Mouse (Mus musculus) forebrain, embryonic 11.5 days (tissue): ENCODE measurements at regions not wholly inside any gene's neighbourhood (a gene's known extent, or its start where the extent isn't known, plus 50 kb on each side); places are given as distances from the start of the nearest gene placed in this dataset.

Experiments used
- ATAC-seq: fragments of 200-750 bp; cut with Nextera tagmentation; replicated peaks from 2 replicates; pipeline ENCODE4 v1.8.0; 2017; ENCODE audit warnings: moderate TSS enrichment; ENCODE audit not compliant: low FRiP score
- DNase-seq: peaks from one replicate; pipeline ENCODE4 v3.0.0-alpha.2; 2017; ENCODE audit warnings: low spot score
- H3K27ac ChIP-seq: fragments of 300-500 bp; sonication (generic); 2 replicates; pipeline ENCODE4 v1.5.1; 2014; ENCODE audit warnings: low read depth, low read length
- H3K27me3 ChIP-seq: fragments of 300-500 bp; sonication (generic); 2 replicates; pipeline ENCODE4 v1.6.1; 2014; ENCODE audit warnings: mild to moderate bottlenecking, low read length, mixed read lengths; ENCODE audit not compliant: control insufficient read depth, insufficient read depth
- H3K36me3 ChIP-seq: fragments of 300-500 bp; sonication (generic); 2 replicates; pipeline ENCODE4 v1.6.1; 2014; ENCODE audit warnings: mild to moderate bottlenecking, low read length, moderate library complexity, mixed read lengths; ENCODE audit not compliant: control insufficient read depth, insufficient read depth
- H3K4me1 ChIP-seq: fragments of 300-500 bp; sonication (generic); replicated peaks from 2 replicates; pipeline ENCODE4 v1.6.1; 2014; ENCODE audit warnings: low read length, mixed read lengths; ENCODE audit not compliant: control insufficient read depth, insufficient read depth
- H3K4me2 ChIP-seq: fragments of 300-500 bp; sonication (generic); 2 replicates; pipeline ENCODE4 v1.6.1; 2014; ENCODE audit warnings: low read depth, mild to moderate bottlenecking, low read length, moderate library complexity, mixed read lengths; ENCODE audit not compliant: severe bottlenecking
- H3K4me3 ChIP-seq: fragments of 300-500 bp; sonication (generic); 2 replicates; pipeline ENCODE4 v1.5.1; 2014; ENCODE audit warnings: low read depth, low read length
- H3K9ac ChIP-seq: fragments of 300-500 bp; sonication (generic); 2 replicates; pipeline ENCODE4 v1.6.1; 2014; ENCODE audit warnings: low read length
- H3K9me3 ChIP-seq: fragments of 300-500 bp; sonication (generic); 2 replicates; pipeline ENCODE4 v1.6.1; 2016; ENCODE audit warnings: low read length, mixed read lengths; ENCODE audit not compliant: control insufficient read depth
- WGBS: fragments of 180-500 bp; shearing (Covaris S2); extraction: QIAGEN DNeasy Blood & Tissue Kit; methylation state at CpG from one replicate; pipeline ENCODE4 v1.1.7; 2014; 5-methylcytosine and 5-hydroxymethylcytosine counted together

GRCm38 (mm10) chr13:101895161-101895560 is 127.1 kb upstream of the Pik3r1 start:
- Histone ChIP-seq H3K27ac (no peak overlapping the region), H3K9me3 (no peaks in the 10 kb centered on the region), H3K4me1 (no peaks in the 10 kb centered on the region), H3K9ac (no peak overlapping the region), H3K4me2 (no peak overlapping the region), H3K27me3 (no peaks in the 10 kb centered on the region), H3K36me3 (no peaks in the 10 kb centered on the region), H3K4me3 (no peak overlapping the region)
- 56% methylated on average over 7 of the region's 7 CpGs for WGBS
- ATAC-seq (no peak), DNase-seq (no peak)

GRCm38 (mm10) chr13:101895686-101896085 is 127.7 kb upstream of the Pik3r1 start:
- Histone ChIP-seq H3K36me3 (no peaks in the 10 kb centered on the region), H3K9ac (no peak overlapping the region), H3K4me2 (no peak overlapping the region), H3K4me3 (no peak overlapping the region), H3K4me1 (no peaks in the 10 kb centered on the region), H3K27me3 (no peaks in the 10 kb centered on the region), H3K27ac (no peak overlapping the region), H3K9me3 (no peaks in the 10 kb centered on the region)
- DNase-seq, result no peak
- 64% methylated on average over 4 of the region's 4 CpGs for WGBS
- no peak for ATAC-seq

GRCm38 (mm10) chr13:101896946-101897345 is 128.9 kb upstream of the Pik3r1 start:
- H3K4me3 ChIP-seq, result no peak overlapping the region
- H3K27ac ChIP-seq, result no peak overlapping the region
- H3K4me2 ChIP-seq, result no peak overlapping the region
- H3K9ac ChIP-seq, result no peak overlapping the region
- no peaks in the 10 kb centered on the region for H3K27me3 ChIP-seq
- no peaks in the 10 kb centered on the region for H3K36me3 ChIP-seq
- DNase-seq (no peak), ATAC-seq (no peak)
- no peaks in the 10 kb centered on the region for H3K9me3 ChIP-seq
- 95% methylated on average over 4 of the region's 4 CpGs for WGBS
- H3K4me1 ChIP-seq, result no peaks in the 10 kb centered on the region

- Histone ChIP-seq H3K9me3 (no peaks in the 10 kb centered on the region), H3K27me3 (no peaks in the 10 kb centered on the region), H3K27ac (no peak overlapping the region), H3K4me3 (no peak overlapping the region), H3K4me2 (no peak overlapping the region), H3K36me3 (no peaks in the 10 kb centered on the region), H3K4me1 (no peaks in the 10 kb centered on the region), H3K9ac (no peak overlapping the region)
- DNase-seq (no peak), ATAC-seq (no peak)
- WGBS, result 75% methylated on average over 7 of the region's 7 CpGs
Observed at GRCm38 (mm10) chr13:101902213-101902612, 134.2 kb upstream of the Pik3r1 start.

GRCm38 (mm10) chr13:101905909-101906676 is 138.1 kb upstream of the Pik3r1 start:
- no peak overlapping the region for H3K4me2 ChIP-seq
- no peaks in the 10 kb centered on the region for H3K27me3 ChIP-seq
- ATAC-seq (no peak), DNase-seq (no peak)
- H3K4me3 ChIP-seq, result no peak overlapping the region
- no peak overlapping the region for H3K27ac ChIP-seq
- WGBS, result 75% methylated on average over 7 of the region's 7 CpGs
- no peak overlapping the region for H3K9ac ChIP-seq
- no peaks in the 10 kb centered on the region for H3K36me3 ChIP-seq
- H3K4me1 ChIP-seq, result no peaks in the 10 kb centered on the region
- H3K9me3 ChIP-seq, result no peaks in the 10 kb centered on the region

- H3K4me1 ChIP-seq, result no peaks in the 10 kb centered on the region
- no peak for DNase-seq
- ATAC-seq, result no peak
- no peaks in the 10 kb centered on the region for H3K36me3 ChIP-seq
- no peaks in the 10 kb centered on the region for H3K9me3 ChIP-seq
- H3K4me2 ChIP-seq, result no peak overlapping the region
- no peaks in the 10 kb centered on the region for H3K27me3 ChIP-seq
- WGBS, result 80% methylated on average over 5 of the region's 5 CpGs
- no peak overlapping the region for H3K9ac ChIP-seq
- H3K27ac ChIP-seq, result no peak overlapping the region
- no peak overlapping the region for H3K4me3 ChIP-seq
Observed at GRCm38 (mm10) chr13:101909026-101909425, 141.0 kb upstream of the Pik3r1 start.

GRCm38 (mm10) chr13:101910687-101911086 is 142.7 kb upstream of the Pik3r1 start:
- H3K4me2 ChIP-seq, result no peak overlapping the region

GRCm38 (mm10) chr13:101914132-101914531 is 146.1 kb upstream of the Pik3r1 start:
- no peaks in the 10 kb centered on the region for H3K27me3 ChIP-seq
- H3K4me2 ChIP-seq, result no peak overlapping the region
- H3K9me3 ChIP-seq, result no peaks in the 10 kb centered on the region
- 95% methylated on average over 4 of the region's 4 CpGs for WGBS
- H3K27ac ChIP-seq, result no peak overlapping the region
- no peak overlapping the region for H3K9ac ChIP-seq
- no peaks in the 10 kb centered on the region for H3K36me3 ChIP-seq
- H3K4me3 ChIP-seq, result no peak overlapping the region
- ATAC-seq, result no peak
- no peak for DNase-seq
- no peaks in the 10 kb centered on the region for H3K4me1 ChIP-seq

More at GRCm38 (mm10) chr13:101910687-101911086, 142.7 kb upstream of the Pik3r1 start:
- H3K4me3 ChIP-seq, result no peak overlapping the region
- H3K4me1 ChIP-seq, result no peaks in the 10 kb centered on the region
- DNase-seq, result no peak
- H3K27me3 ChIP-seq, result no peaks in the 10 kb centered on the region
- no peak overlapping the region for H3K27ac ChIP-seq
- 98% methylated on average over 5 of the region's 5 CpGs for WGBS
- ATAC-seq, result no peak
- no peak overlapping the region for H3K9ac ChIP-seq
- H3K36me3 ChIP-seq, result no peaks in the 10 kb centered on the region
- H3K9me3 ChIP-seq, result no peaks in the 10 kb centered on the region
